Mouse (Mus musculus) heart, adult 2 months (tissue): ENCODE measurements around the gene Bcl11a. TPM values are rescaled to one million over a fixed set of nuclear protein-coding genes. Genes with fewer than 3 reads are reported as not detected.

Experiments used
- DNase-seq, 2 experiments: peaks; one replicate each; pipeline ENCODE4 v3.0.0; 2021
- H3K27ac ChIP-seq: fragments of 200-600 bp; 2 replicates; pipeline ENCODE4 v1.8.1; 2022
- H3K27me3 ChIP-seq: fragments of 200-500 bp; 2 replicates; pipeline ENCODE4 v1.6.1; 2012; ENCODE audit warnings: mild to moderate bottlenecking, low read length, inconsistent platforms, mixed read lengths; ENCODE audit not compliant: control insufficient read depth, insufficient read depth
- H3K36me3 ChIP-seq: fragments of 200-500 bp; 2 replicates; pipeline ENCODE4 v1.6.1; 2012; ENCODE audit warnings: low read length, inconsistent platforms; ENCODE audit not compliant: control insufficient read depth, insufficient read depth
- H3K4me1 ChIP-seq: fragments of 200-500 bp; 2 replicates; pipeline ENCODE4 v1.6.1; 2011; ENCODE audit warnings: low read length; ENCODE audit not compliant: control insufficient read depth, insufficient read depth
- H3K4me3 ChIP-seq: fragments of 200-600 bp; 2 replicates; pipeline ENCODE4 v1.8.1; 2022
- H3K79me2 ChIP-seq: fragments of 200-500 bp; replicated peaks from 2 replicates; pipeline ENCODE4 v1.6.1; 2012; ENCODE audit warnings: mild to moderate bottlenecking, inconsistent platforms, low read length, moderate library complexity, mixed read lengths; ENCODE audit not compliant: control insufficient read depth, insufficient read depth
- H3K9ac ChIP-seq: fragments of 200-500 bp; 2 replicates; pipeline ENCODE4 v1.6.1; 2012; ENCODE audit warnings: low read depth, mild to moderate bottlenecking, control low read depth, inconsistent platforms, low read length, mixed read lengths
- CTCF ChIP-seq: fragments of 200-600 bp; IDR thresholded peaks from 2 replicates; pipeline ENCODE4 v1.8.1; 2022; ENCODE audit warnings: antibody characterized with exemption, mild to moderate bottlenecking, moderate library complexity
- EP300 ChIP-seq: fragments of 200-500 bp; IDR thresholded peaks from 2 replicates; pipeline ENCODE4 v1.6.1; 2011; ENCODE audit warnings: low read depth, low read length, control low read depth; ENCODE audit not compliant: insufficient read depth
- POLR2A ChIP-seq: fragments of 200-500 bp; IDR thresholded peaks from 2 replicates; pipeline ENCODE4 v1.6.1; 2011; ENCODE audit warnings: mild to moderate bottlenecking, low read depth, low read length, control low read depth; ENCODE audit not compliant: insufficient read depth
- WGBS: fragments of 180-500 bp; shearing (Covaris S2); methylation state at CpG from one replicate; pipeline ENCODE4 v1.1.7; 2018; 5-methylcytosine and 5-hydroxymethylcytosine counted together
- intact Hi-C: fragments of 180-260 bp; cut with DNase I; formaldehyde crosslinking; loops from one replicate; pipeline ENCODE4 v1.15.1; 2025
- polyA plus RNA-seq: library from polyadenylated mRNA; depleted of rRNA; stranded (reverse); fragments of >200 nt; gene quantifications from 2 replicates; pipeline ENCODE4 v1.2.3, GENCODE M21; 2012
- total RNA-seq, 2 experiments: library from RNA; stranded (reverse); gene quantifications; 2 replicates each; pipeline ENCODE4 v1.2.3; 2021

Gene Bcl11a
- total and polyA plus RNA-seq, 3 experiments = 1.1 to 4.2 (median 2.4) TPM

GRCm38 (mm10) chr11:24087069-24087468, 9.2 kb downstream of the Bcl11a start:
- intact Hi-C loops = loop anchor here (10.0 kb wide), 1 partner anchor 158 kb away; no protein-coding TSS in a partner anchor
- Histone ChIP-seq H3K36me3 (no peaks in the 10 kb centered on the region), H3K27ac (no peak overlapping the region), H3K4me1 (no peaks in the 10 kb centered on the region), H3K4me3 (no peak overlapping the region), H3K9ac (no peak overlapping the region), H3K27me3 (no peaks in the 10 kb centered on the region), H3K79me2 (no peaks in the 10 kb centered on the region)
- 80% methylated on average over 4 of the region's 4 CpGs for WGBS
- no peak for TF ChIP-seq CTCF
- no peak for TF ChIP-seq EP300
- no peak for TF ChIP-seq POLR2A
- no peak for DNase-seq

- DNase-seq = no peak
- no peaks in the 10 kb centered on the region for H3K27me3 ChIP-seq
- no peaks in the 10 kb centered on the region for H3K4me1 ChIP-seq
- no peak overlapping the region for H3K4me3 ChIP-seq
- WGBS = 80% methylated on average over 4 of the region's 4 CpGs
- intact Hi-C loops = no loop called here
- H3K9ac ChIP-seq = no peak overlapping the region
- no peak overlapping the region for H3K27ac ChIP-seq
- no peaks in the 10 kb centered on the region for H3K79me2 ChIP-seq
- no peaks in the 10 kb centered on the region for H3K36me3 ChIP-seq
- TF ChIP-seq EP300 = no peak
- no peak for TF ChIP-seq CTCF
- TF ChIP-seq POLR2A = no peak
Observed at GRCm38 (mm10) chr11:24090443-24090842, 12.6 kb downstream of the Bcl11a start.

DNA sequence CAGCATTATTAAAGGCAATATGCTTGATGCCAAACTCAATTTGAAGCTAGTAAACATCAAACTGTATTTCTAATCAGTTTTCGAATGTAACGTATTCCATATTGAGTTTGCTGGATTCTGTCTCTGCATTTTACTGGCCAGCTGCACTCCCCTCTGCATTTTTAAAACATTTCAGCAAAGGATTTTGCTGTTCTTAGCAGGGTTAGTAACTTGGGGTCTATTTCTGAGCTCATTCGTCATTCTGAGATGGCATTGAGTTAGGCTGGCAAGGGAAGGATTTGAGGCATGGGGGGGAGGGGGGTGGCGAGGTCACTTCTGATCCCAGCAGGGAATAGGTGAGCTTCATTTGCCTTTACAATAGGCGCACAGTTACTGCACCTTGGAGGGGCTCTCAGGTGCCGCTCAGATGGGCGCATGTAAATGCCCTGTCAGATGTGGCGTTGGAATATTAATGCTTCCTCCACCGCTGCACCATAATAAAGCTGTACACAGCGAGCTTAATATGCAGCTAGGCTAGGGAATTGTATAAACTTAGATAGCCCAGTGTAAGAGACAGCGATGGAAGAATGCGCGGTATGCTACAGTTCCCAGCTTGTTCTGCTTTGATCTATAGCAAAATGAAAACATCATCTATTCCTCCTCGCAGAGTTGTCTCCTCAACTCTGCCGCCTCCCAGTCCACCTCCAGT, 13.7 kb downstream of the Bcl11a start:
- WGBS = 70% methylated on average over 15 of the region's 15 CpGs
- Histone ChIP-seq H3K9ac (no peak overlapping the region), H3K4me1 (no peaks in the 10 kb centered on the region), H3K27me3 (no peaks in the 10 kb centered on the region), H3K36me3 (no peaks in the 10 kb centered on the region), H3K79me2 (no peaks in the 10 kb centered on the region), H3K4me3 (no peak overlapping the region), H3K27ac (no peak overlapping the region)
- no peak for TF ChIP-seq EP300
- no peak for TF ChIP-seq CTCF
- TF ChIP-seq POLR2A = no peak
- intact Hi-C loops = no loop called here
- DNase-seq = no peak

DNA sequence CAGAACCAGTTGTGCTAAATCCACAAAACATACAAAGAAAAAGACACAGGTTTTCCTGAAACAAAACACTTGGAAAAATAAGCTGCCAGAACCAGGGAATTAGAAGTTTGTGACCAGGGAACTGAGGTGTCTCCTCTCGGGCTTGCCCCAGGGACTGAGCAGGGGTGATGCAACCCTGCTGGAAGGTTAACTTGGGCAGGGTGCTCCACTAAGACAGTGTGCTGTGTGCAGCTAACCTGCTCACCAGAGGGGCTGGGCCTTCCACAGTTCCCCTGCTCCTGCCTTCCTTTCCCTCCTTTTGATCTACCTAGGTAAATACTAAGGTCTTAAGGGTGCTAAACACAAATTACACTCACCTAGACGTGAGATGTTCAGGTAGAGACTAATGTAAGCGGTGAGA, 14.8 kb downstream of the Bcl11a start:
- intact Hi-C loops = no loop called here
- Histone ChIP-seq H3K36me3 (no peaks in the 10 kb centered on the region), H3K27ac (no peak overlapping the region), H3K4me3 (no peak overlapping the region), H3K79me2 (no peaks in the 10 kb centered on the region), H3K4me1 (no peaks in the 10 kb centered on the region), H3K9ac (no peak overlapping the region), H3K27me3 (no peaks in the 10 kb centered on the region)
- no peak for DNase-seq
- TF ChIP-seq EP300 = no peak
- WGBS = 73% methylated on average over 3 of the region's 3 CpGs

- Histone ChIP-seq H3K4me3 (no peak overlapping the region), H3K4me1 (no peaks in the 10 kb centered on the region), H3K27me3 (no peaks in the 10 kb centered on the region), H3K36me3 (no peaks in the 10 kb centered on the region), H3K79me2 (no peaks in the 10 kb centered on the region), H3K9ac (no peak overlapping the region; the same call in 1 of the 2 replicates), H3K27ac (peak overlapping the region; percentile 4)
- TF ChIP-seq POLR2A = no peak
- TF ChIP-seq EP300 = no peak
- TF ChIP-seq CTCF = peak; percentile 50
- no peak for DNase-seq
- 32% methylated on average over 5 of the region's 5 CpGs for WGBS
- intact Hi-C loops = no loop called here
Observed at GRCm38 (mm10) chr11:24094086-24094487, 16.2 kb downstream of the Bcl11a start.

DNA sequence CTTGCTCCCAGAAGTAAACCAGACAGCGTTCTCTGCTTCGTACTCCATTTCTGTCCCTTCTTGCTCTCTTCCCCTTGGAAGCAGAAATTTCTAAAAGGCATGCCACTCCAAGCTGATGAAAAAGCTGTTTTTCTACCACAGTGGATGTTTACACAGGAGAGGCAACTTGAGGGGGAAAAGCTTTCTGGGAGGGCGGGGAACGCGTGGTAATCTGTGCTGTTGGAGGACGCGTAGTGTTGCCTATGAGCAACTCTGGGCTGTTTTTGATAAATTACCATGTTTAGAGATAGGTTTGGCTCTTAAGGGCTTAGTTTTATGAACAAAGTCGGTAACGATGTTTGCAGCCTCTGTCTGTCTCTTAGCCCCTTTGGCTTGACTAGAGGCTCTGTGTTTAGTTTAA, 17.4 kb downstream of the Bcl11a start:
- H3K4me1 ChIP-seq = no peaks in the 10 kb centered on the region

More for the DNA sequence above, 17.4 kb downstream of the Bcl11a start:
- no peak overlapping the region for H3K9ac ChIP-seq
- no peak for DNase-seq
- no peaks in the 10 kb centered on the region for H3K79me2 ChIP-seq
- intact Hi-C loops = no loop called here
- no peaks in the 10 kb centered on the region for H3K36me3 ChIP-seq
- H3K27me3 ChIP-seq = no peaks in the 10 kb centered on the region
- WGBS = 66% methylated on average over 9 of the region's 9 CpGs
- TF ChIP-seq EP300 (no peak), POLR2A (no peak), CTCF (no peak)
- no peak overlapping the region for H3K27ac ChIP-seq
- no peak overlapping the region for H3K4me3 ChIP-seq
